Mouse (Mus musculus) ES-Bruce4 (cell line): ENCODE measurements around the gene Spata17.

Source experiments
- CTCF ChIP-seq: IDR thresholded peaks from one replicate; pipeline ENCODE4 v1.8.1; 2011; ENCODE audit warnings: low read depth, low read length
- EP300 ChIP-seq: IDR thresholded peaks from 2 replicates; pipeline ENCODE4 v1.6.1; 2011; ENCODE audit warnings: low read depth, low read length; ENCODE audit not compliant: insufficient read depth
- POLR2A ChIP-seq: IDR thresholded peaks from one replicate; pipeline ENCODE4 v1.8.1; 2011; ENCODE audit warnings: low read length; ENCODE audit not compliant: insufficient read depth

DNA sequence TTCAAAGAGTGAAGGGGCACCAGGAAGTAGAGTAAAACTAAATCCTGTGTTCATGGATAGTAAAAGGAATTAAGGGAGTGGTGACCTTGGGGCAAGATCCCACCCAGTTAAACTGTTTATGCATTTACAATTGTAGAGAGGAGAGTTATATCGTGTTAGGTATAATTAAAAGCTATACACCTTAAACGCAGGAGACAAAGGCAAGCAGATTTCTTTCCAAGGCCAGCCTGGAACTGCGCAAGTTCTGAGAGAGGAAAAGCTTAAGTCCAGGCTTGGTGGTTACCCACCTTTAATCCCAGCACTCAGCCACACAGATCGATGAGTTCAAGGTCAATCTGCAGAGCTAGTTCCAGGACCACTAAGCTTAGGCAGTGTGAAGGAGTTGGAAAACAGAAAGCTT is 4.5 kb downstream of the Spata17 start:
- TF ChIP-seq POLR2A (no peak), CTCF (no peak), EP300 (no peak)
